Mouse (Mus musculus): ENCODE results near the gene Hsf2bp. TPM values are rescaled to one million over a fixed set of nuclear protein-coding genes. Genes with fewer than 3 reads are reported as not detected.
"Not testable (repeated sequence)": the region's sequence is repeated elsewhere in the genome, so short reads cannot be mapped to it uniquely, and the experiment has no call there.

Hsf2bp gene
- 1 to 10 TPM in 1 of 2 experiments, under 1 TPM in 1; 0.93 to 1.3 TPM for total RNA-seq (2021)
- long read RNA-seq, experiment 1 = 0 reads
- long read RNA-seq, experiment 2 = 0 reads

DNA sequence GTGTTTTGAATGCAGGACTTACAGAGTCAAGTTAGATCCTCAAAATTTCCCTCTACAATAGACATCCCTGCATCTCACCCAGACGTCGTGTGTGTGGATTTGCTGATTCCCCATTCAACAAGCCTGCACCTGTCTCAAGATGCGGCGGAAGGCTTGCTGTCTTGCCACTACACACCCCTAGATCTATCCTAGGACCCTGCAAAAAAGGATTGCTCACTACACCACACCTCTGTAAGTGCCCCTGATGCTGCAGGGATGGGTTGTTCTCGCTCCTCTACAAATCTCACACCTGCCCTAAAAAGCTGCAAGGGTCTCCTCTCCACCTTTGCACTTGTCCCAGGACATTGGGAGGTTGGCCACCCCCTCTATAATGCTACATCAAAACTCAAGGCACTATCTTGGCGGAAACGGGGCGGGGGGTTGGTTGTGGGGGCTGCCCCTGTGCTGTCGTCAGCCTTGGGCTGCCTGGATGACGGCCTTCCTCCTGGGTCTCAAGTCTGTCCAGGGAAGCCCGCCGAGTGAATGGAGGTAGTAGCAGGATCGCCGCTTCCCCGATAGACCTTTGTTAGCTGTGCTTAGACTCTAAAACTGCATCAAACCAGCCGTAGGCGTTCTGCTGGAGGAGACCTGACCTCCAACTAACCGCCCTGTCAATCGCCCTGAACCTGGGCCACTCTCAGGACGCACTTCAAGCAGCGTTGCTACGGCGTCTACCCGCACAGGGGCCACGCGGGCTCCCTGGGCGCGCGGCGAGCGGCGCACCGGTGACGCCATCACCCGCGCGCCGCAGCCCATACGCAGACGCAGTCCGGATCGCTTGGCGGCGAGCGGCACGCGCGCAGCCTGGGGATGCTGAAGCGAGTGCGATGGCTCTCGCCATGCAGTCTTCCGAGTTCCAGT lies at the start of gene Hsf2bp, which contains the start of gene Rrp1b:
TSS of gene Hsf2bp (minus strand) at position 741 of the 900 bp plus-strand sequence.
TSS of gene Rrp1b (plus strand) at position 492 of the 900 bp plus-strand sequence.
- intact Hi-C loops (cut with DNase I) = loop anchor here (5.0 kb wide), 1 partner anchor 246 kb away; the partner anchor contains the start of gene Brd4
- DNase-seq (ENCODE audit: extremely low spot score in 1 of 2, low spot score in 2 of 2) = peak; percentile 72 to 78
- no peak for TF ChIP-seq CTCF (IDR thresholded peaks at IDR 0.05)
- H3K4me3 ChIP-seq = peak within 1 kb of the TSS; percentile 69
- peak within 1 kb of the TSS; percentile 81 for H3K27ac ChIP-seq

DNA sequence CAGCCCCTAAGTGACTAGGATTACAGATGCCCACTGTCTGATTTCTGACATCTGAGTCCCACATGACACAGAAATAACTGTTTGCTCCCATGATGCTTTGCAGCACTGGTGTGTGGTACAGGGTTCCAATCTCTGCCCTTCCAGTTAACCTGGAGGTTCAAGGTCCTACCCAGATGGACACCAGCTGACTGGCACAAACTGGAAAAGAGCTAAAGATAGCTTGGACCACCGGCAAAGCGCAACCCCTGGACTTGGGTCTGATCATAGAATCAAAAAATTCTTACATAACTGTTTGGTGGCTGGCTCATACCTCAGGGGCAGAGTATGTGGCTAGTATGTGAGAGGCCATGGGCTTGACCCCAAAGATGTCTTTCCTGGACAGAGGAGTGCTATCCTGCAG lies 47.2 kb upstream of the Hsf2bp start:
- intact Hi-C loops (cut with DNase I) = no loop called here
- Histone ChIP-seq H3K27ac (no peak overlapping the region), H3K4me3 (no peak overlapping the region)
- TF ChIP-seq CTCF (IDR thresholded peaks at IDR 0.05) = no peak
- DNase-seq (ENCODE audit: extremely low spot score in 1 of 2, low spot score in 2 of 2) = no peak

DNA sequence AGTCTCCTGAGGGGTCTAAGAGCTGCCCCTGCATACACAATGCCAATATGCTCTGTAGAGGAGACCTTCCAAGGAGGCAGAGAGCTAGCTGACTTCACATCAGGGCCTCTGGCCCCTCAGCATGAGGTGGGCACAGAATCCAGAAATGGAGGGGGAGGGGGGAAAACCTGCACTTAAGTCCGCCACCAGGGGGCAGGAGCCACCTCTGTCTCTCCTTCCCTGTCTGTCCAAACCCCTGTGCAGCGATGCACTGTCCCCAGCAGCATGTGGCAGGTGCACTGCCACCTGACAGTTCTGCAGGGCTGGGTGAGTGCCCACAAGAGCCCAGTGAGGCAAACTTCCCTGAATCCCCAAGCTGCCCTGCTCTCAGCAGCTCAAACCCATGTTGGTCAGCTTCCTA lies 39.0 kb upstream of the Hsf2bp start:
- Histone ChIP-seq H3K27ac (no peak overlapping the region), H3K4me3 (no peak overlapping the region)
- peak; percentile 46 to 55 for DNase-seq (ENCODE audit: extremely low spot score in 1 of 2, low spot score in 2 of 2)
- intact Hi-C loops (cut with DNase I) = loop anchor here (2.0 kb wide), 1 partner anchor 134 kb away; no protein-coding TSS in a partner anchor
- peak; percentile 71 for TF ChIP-seq CTCF (IDR thresholded peaks at IDR 0.05)

DNA sequence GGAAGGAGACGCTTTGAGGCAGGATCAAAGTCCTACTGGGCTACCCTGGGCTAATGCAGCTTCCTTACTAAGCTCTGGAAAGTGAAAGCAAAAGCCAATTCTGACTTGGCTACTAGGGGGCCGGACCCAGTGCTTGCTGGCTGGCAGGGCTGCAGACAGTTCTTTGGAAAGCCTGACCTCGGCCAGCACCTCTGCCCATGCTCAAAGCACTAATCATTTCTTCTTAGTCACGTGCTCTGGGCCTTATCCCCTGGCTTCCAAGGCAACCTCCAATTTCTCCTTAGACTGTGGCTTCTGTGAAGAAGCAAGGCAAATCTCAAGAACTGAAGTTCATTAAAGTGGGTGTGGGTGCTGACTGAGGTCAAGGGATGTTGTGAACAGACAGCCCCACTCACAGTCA lies 38.5 kb upstream of the Hsf2bp start:
- intact Hi-C loops (cut with DNase I) = loop anchor here (2.0 to 5.0 kb wide), 2 partner anchors 134 to 387 kb away; no protein-coding TSS in a partner anchor
- Histone ChIP-seq H3K4me3 (no peak overlapping the region), H3K27ac (no peak overlapping the region)
- TF ChIP-seq CTCF (IDR thresholded peaks at IDR 0.05) = no peak
- no peak for DNase-seq (ENCODE audit: extremely low spot score in 1 of 2, low spot score in 2 of 2)

DNA sequence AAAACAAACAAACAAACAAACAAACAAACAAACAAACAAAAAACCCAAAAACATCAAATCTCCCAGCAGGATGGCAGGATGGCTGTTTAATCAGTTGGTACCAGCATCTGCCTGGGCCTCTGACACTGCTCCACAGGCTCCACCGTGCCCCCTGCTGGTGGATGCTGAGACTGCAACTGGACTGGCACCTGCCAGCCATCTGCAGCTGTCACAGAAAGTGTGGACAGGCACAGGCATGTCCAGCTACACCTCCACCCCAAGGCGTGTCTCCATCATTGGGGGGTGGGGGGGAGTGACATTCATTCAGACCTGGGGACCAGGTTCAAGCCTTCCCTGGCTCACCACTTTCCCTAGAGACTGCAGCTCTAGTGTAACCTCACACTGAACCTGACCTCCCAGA lies 37.2 kb upstream of the Hsf2bp start:
- intact Hi-C loops (cut with DNase I) = loop anchor here (1.0 to 5.0 kb wide), 2 partner anchors 46 to 386 kb away; no protein-coding TSS in a partner anchor
- TF ChIP-seq CTCF (IDR thresholded peaks at IDR 0.05) = peak; percentile 97
- Histone ChIP-seq H3K4me3 (no peak overlapping the region), H3K27ac (no peak overlapping the region)
- DNase-seq (ENCODE audit: extremely low spot score in 1 of 2, low spot score in 2 of 2) = peak; percentile 79 to 92

DNA sequence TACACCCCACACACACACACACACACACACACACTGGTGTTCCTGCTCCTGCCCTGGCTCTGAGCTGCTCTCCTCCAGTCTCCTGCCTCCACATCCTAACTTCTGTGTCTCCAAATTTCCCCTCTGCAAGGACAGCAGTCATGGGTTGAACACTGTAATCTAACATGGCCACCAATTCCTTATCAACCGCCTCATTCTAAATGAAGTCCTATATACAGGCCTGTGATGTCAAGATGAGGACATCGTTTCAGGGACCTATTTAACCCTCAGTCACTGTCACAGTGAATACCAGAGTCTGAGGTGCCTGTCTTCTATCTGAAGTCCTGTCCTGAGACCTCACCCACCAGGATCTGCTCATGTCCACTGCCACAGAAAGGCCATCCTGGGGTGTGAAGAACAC lies 32.7 kb upstream of the Hsf2bp start:
- Histone ChIP-seq H3K27ac (no peak overlapping the region), H3K4me3 (no peak overlapping the region)
- no peak for DNase-seq (ENCODE audit: extremely low spot score in 1 of 2, low spot score in 2 of 2)
- no peak for TF ChIP-seq CTCF (IDR thresholded peaks at IDR 0.05)
- intact Hi-C loops (cut with DNase I) = no loop called here

DNA sequence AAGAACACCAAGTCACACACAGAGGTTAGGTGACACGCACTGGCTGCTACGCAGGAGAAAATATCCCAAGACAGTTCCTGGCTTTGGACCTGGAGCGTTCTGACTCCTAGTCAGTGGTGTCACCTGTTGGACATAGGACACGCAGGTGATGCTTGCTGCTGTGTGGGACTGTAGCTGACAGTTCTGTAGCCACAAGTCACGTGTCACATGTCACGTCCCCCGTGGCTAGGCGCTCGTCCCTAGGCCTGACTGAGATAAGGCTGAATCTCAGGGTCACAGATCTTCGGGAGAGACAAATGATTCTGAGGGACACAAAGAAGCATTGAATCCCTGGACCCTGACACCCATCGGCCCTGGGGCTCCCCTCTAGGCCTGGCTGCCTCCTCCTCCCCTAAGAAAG lies 32.2 kb upstream of the Hsf2bp start:
- H3K4me3 ChIP-seq = no peak overlapping the region
- intact Hi-C loops (cut with DNase I) = no loop called here
- DNase-seq (ENCODE audit: extremely low spot score in 1 of 2, low spot score in 2 of 2) = no peak
- H3K27ac ChIP-seq = no peak overlapping the region
- TF ChIP-seq CTCF (IDR thresholded peaks at IDR 0.05) = no peak

DNA sequence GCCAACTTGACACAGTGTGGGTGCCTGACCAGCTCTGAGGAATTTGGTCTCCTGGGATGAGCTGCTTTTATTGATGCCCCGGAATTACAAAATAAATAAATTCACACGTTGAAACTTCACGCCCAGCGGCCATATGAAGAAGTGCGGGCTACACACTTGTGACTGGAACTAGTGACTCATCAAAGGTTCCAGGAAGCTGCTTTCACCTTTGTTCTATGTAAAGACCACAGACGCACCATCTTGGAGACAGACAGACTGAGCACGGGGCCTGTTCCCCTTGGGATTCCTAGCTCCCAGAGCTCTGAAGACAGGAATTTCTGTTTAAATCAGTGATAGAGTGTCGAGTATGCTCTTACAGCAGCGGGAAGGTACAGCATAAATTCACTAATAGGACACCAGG lies 31.4 kb upstream of the Hsf2bp start:
- intact Hi-C loops (cut with DNase I) = no loop called here
- TF ChIP-seq CTCF (IDR thresholded peaks at IDR 0.05) = no peak; the same call in 1 of the 2 replicates
- H3K4me3 ChIP-seq = no peak overlapping the region

DNA sequence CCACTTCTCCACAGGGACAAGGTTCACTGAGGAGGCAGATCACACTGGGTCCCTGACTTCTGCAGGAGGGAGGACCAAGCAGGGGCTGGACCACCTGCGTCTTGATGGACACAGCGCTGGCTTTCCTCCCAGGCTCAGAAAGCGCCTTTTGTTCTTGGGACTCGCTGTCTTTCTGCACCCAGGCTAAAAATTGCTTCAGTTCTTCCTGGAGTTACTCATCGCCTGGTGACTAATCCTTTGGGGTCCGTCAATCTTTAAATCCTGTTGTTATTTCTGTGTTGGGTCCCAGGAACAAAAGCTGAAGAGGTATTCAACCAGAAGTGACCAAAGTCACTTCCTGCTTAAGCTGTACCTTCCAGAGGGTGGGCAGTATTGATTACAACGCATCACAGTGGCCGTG lies 28.6 kb upstream of the Hsf2bp start:
- DNase-seq (ENCODE audit: extremely low spot score in 1 of 2, low spot score in 2 of 2) = peak; percentile 22 to 51
- H3K27ac ChIP-seq; intact Hi-C loops (cut with DNase I); H3K4me3 ChIP-seq: not testable (repeated sequence)

More for the DNA sequence above, 31.4 kb upstream of the Hsf2bp start:
- H3K27ac ChIP-seq = no peak overlapping the region
- no peak for DNase-seq (ENCODE audit: extremely low spot score in 1 of 2, low spot score in 2 of 2)

DNA sequence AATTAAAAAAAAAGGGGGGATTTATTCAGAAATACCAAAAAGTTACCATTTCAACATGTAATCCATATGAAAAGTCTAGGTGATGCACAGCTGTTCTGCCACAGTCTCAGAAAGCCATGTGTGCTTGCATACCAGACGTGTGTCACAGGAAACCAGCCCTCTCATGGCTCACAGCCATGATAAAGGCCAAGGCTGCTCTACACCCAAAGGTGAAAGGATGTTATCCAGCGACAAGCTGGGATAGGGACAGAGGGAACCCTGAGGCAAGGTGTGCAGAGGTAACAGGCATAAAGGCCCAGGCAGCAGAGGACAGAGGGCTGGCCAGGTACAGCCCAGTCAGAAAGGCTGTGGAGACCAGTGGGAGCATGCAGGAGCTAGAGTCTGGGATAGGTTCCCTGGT lies 27.5 kb upstream of the Hsf2bp start:
- intact Hi-C loops (cut with DNase I) = no loop called here
- DNase-seq (ENCODE audit: extremely low spot score in 1 of 2, low spot score in 2 of 2) = no peak
- Histone ChIP-seq H3K27ac (no peak overlapping the region), H3K4me3 (no peak overlapping the region)
- no peak for TF ChIP-seq CTCF (IDR thresholded peaks at IDR 0.05)

DNA sequence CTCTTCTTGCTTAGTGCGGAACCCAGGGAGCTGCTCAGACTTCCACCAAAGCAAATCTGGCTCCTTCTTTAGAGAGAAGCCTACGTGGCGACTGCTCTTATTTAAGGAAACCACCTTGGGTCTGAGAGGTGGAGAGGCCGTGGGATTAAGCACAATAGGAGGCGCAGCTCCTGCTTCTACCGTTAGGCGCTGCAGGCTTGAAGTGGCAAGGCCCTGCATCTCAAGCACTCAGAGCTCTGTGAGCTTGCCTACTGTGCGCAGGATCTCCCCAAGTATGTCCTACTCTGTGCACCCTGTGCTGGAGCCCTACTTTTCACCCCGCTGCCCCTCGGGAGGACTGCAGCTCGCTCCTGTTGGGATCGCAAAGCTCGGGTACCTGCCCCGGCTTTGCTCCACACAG lies 25.1 kb upstream of the Hsf2bp start:
- TF ChIP-seq CTCF (IDR thresholded peaks at IDR 0.05) = no peak
- Histone ChIP-seq H3K4me3 (no peak overlapping the region), H3K27ac (no peak overlapping the region)
- no peak for DNase-seq (ENCODE audit: extremely low spot score in 1 of 2, low spot score in 2 of 2)
- intact Hi-C loops (cut with DNase I) = no loop called here

DNA sequence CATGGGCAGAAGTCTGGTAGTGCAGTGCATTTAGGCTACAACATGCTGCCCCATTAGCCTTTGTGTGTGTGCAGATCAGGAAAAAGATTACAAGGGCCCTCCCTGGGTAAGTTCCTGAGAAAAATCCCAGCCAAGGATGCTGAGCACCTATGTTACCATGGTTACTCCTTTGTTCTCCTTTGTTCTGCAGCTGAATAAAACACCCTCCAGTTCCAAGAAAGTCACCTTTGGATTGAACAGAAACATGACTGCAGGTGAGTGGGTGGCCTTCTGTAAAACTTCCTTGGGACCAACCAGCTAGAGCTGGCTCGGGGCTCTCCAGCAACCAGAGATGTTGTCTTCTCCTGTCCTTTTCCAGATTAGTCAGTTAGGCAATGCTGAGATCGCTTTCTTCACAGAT lies 22.9 kb upstream of the Hsf2bp start:
- peak in 1 of 2 experiments; percentile 30 for DNase-seq (ENCODE audit: extremely low spot score in 1 of 2, low spot score in 2 of 2)
- no peak for TF ChIP-seq CTCF (IDR thresholded peaks at IDR 0.05)
- Histone ChIP-seq H3K4me3 (no peak overlapping the region), H3K27ac (no peak overlapping the region)
- intact Hi-C loops (cut with DNase I) = no loop called here
